Mouse (Mus musculus): ENCODE measurements around the gene Celf2.
A peak's percentile ranks its signal among the peaks of the same experiment; 100 is the strongest.
"Not testable (repeated sequence)": the region's sequence is repeated elsewhere in the genome, so short reads cannot be mapped to it uniquely, and the experiment has no call there.

Gene Celf2

DNA sequence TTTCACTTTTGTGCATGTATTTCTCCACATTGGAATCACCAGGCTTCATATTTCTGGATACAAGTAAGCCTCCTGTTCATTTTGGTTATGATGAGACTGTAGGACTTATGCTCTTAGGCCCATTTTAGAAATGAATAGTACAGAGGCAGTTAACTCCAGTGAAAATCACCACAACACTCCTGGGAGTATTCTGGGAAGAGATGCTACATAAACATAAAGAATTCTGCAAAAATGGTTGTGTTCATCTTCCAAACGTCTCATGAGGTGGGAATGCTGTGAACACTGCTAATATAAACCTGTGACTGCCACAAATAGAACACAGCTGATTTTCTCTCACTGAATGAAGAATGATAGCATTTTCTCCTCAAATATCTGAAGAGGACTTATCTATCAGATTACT is 130.6 kb downstream of the Celf2 start:
- no peak for DNase-seq

DNA sequence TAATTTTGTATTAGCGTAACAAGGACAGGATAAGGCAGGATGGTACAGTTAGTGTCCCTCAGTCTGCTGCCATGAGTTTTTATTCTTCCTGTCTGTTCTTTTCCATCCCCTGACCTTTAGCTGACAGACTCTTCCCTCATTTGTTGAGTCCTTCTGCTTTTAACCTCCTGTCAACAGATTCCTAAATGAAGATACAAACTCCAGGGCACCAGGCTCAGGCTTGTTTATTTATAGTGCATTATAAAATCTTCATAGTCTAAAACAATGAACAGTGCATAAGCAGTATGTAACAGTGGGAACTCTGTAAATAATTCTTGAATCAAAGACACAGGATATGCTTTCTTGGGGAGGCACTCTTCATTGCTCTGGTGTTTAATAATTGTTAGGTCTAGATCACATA is 131.5 kb downstream of the Celf2 start:
- no peak for DNase-seq

DNA sequence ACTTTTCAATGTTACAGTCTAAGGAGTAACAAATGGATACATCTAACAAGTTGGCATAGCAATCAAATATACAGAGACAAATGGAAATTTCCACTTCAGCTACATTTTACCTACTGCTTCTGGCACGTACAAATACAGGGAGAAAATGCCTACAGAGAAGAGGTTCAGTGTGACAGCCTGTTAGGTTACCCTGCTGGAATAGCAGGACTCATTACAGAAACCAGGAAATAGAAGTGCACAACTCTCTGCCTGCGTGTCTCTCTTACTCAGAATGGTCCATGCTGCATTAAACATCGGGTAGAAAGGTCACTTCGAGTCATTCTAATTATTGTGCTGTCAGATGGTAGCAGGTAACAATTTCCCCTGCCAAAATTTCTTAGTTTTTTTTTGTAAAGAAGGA is 141.6 kb downstream of the Celf2 start:
- peak; percentile 5 for DNase-seq

GRCm38 (mm10) chr2:7359557-7359956 is 149.8 kb downstream of the Celf2 start:
- peak; percentile 9 for DNase-seq

DNA sequence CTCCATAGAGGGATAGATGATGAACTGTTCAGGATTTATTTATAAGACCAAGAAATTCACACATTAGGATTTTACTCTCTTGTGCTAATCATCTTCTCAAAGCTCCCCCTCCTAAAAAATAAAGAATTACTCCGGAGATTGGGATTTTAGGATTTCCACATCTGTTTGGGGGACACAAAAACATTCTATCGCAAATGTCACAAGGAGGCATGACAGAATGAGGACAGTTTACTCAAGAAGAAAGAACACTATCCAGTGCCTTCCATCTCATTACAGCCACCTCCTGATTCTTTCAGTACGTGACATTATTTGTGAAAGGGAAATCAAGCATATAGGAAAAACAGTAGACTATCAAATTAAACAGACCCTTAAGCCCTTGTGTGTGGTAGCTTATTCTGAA is 150.5 kb downstream of the Celf2 start:
- no peak for DNase-seq

DNA sequence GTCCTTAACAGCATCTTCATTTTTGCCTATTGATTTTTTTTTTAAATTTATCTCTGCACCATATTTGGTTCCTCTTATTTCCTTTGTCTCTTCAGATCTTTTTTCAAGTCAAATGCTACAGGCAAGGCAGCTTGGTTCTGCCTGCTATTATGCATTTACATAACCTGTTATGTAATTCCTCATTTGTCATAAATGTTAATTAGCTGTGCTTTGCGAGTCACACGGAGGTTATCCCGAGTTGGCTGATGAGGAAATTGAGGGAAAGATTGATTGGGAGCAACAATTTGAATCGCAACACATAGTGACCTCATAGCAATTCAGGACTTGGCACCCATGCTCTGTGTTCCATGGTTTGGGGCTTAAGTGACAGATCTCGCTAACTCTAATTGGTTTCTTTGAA is 158.1 kb downstream of the Celf2 start:
- no peak for DNase-seq

- no peak for DNase-seq
These were observed 162.5 kb downstream of the Celf2 start for GRCm38 (mm10) chr2:7346703-7347461.

DNA sequence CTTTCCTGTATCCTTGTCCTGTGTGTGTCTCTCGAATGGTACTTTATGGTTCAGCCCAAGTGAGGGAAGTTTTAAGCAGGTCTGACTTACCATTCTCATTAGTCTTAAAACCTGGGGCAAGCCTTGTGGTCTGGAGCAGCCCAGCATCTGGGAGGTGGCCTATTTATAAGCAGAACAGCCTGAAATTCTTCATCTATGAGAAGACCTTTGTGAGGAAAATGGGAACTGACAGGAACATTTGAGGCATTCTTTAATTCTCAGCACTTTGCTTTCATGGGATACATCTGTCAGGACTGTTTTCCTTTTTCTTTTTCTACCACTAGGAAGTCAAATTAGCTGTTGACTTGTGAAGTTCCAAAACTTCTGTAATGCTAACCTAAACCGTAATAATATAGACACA is 164.4 kb downstream of the Celf2 start:
- DNase-seq: no peak

DNA sequence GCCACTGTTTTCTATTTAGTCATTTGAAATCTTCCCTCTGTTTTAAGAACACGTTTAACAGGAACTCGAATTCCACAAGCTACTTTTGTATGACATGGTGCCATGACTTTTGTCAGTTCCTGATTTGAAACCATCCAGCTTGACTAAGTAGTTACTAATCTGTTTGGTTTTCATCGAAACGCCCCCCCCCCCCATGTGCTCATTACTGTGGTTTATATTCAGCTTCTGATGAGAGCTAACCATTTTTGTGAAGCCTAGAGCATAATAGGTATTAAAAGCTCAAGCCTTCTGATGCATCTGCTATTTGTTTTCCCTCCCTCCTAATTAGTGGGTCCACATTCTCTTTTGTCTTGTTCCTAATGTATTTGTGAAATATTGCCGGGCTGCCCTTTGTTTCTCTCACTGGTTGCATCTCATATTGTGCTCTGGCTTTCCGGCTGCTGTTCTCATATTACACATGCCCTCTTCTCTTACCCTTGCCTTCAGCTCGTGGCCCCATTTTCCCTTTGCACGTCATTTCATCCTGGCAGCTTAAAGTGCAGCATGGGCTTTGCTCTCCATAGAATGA is 166.4 kb downstream of the Celf2 start:
- no peak for DNase-seq

GRCm38 (mm10) chr2:7334846-7335245 is 174.5 kb downstream of the Celf2 start:
- DNase-seq: no peak

DNA sequence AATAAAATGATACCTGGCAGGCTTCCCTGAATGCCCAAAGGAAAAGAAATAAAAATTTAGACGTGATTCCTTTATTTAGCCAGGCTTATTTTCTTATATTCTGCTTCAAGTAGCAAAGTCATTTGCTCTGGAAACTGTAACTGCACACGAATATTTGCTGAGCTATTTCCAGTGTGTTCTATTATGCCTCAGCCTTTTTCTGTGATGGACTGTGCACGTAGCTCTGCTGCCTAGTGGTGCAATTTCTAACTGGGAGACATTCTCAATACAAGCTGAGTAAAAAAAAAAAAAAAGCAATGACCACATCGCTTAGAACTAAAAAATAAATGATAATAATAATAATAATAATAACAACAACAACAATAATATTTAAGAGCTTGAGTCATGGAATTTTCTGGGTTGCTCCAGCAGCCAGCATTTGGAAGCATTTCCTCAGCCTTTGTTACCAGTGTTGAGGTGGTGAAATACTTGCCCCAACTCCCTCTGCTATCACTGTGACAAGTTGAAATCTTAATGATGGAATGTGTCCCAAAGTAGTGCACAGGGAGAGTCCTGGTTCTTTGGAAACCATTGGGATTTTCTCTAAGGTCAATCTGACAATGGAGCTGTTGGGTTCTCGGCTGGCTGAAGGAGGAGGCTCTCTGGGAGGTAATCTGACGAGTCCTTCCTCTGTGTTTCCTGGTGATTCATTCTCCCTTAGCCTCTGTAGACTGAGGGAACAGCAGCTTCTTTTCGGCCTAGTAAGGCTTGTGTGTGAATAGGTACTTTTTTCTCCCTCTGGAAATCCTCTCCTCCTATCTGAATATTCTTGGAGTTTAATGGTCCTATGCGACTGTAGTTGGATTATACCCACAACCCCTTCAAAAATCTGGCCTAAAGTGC is 181.1 kb downstream of the Celf2 start:
- no peak for DNase-seq

DNA sequence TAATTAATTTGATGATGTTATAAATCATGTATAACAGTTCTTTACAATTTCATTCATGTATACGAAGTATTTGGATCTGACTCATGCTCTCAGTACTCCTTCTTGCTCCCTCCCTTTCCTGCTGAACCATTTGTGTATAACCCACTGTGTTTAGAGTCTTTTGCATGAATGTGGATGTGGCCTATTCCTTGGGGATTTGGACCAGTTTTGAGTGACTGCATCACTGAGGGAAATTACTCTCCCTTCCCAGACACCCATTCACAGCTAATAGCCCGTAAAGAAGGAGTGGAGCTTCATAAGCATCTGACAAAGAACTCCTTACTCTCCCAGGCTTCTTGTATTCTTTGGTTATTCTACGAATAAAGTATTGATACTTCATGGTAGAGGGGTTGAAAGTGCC is 189.6 kb downstream of the Celf2 start:
- DNase-seq: no peak

DNA sequence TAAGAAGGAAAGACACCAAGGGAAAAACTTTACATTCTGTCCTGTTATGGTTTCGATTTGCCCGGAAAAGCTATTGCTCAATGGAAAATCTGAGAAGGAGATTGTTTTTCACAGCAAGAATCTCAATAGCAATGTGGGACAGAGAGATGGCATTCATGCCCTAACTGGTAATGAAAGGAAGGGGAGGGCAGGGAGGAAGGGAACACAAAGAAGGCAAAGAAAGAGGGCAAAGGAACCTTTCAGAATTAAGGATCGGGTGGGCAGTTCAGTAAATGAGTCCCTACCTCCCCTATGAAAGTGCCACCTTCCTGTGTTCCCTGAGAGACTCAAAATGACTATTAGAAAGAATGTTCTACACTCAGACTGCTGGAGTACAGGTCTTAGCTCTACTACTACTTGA is 197.6 kb downstream of the Celf2 start:
- no peak for DNase-seq

- no peak for DNase-seq
These were observed 198.6 kb downstream of the Celf2 start for GRCm38 (mm10) chr2:7310840-7311182.

DNA sequence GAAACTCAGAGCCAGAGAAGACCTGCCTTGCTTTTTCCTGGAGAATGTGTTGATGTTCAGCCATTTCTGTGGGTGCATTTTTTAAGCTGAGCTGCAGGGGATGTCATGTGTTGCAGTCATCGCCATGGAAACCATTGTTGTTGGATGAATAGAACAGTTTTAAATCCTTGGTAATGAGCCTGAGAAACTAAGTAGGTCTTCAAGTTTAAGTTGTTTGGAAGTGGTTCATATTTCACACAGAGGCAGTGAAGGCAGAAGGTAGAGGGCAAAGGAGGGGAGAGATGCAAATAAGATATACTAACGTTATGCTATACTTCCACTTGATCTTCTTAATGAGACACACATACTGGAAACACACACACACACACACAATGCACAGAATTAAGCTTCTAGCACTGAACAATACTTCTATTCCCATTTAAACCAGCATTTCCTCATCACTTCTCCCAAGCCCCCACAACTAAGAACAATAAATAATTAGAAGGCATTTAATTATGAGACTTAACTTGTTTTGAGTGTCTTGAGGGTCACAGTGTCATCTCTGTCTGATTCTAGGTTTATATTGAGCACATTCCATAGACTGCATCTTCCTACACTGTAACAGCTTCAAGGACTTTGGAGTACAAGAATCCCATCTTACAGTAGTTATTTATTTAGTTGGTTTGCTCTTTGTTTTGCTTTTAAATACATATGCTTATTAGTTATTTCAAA is 199.1 kb downstream of the Celf2 start:
- DNase-seq: no peak

GRCm38 (mm10) chr2:7309324-7309723 is 200.0 kb downstream of the Celf2 start:
- DNase-seq: no peak

- no peak for DNase-seq
These were observed 200.6 kb downstream of the Celf2 start for GRCm38 (mm10) chr2:7308731-7309130.

- no peak for DNase-seq
These were observed 221.9 kb downstream of the Celf2 start for GRCm38 (mm10) chr2:7287434-7287833.

- DNase-seq: peak; percentile 8
These were observed 236.1 kb downstream of the Celf2 start for GRCm38 (mm10) chr2:7273214-7273613.

DNA sequence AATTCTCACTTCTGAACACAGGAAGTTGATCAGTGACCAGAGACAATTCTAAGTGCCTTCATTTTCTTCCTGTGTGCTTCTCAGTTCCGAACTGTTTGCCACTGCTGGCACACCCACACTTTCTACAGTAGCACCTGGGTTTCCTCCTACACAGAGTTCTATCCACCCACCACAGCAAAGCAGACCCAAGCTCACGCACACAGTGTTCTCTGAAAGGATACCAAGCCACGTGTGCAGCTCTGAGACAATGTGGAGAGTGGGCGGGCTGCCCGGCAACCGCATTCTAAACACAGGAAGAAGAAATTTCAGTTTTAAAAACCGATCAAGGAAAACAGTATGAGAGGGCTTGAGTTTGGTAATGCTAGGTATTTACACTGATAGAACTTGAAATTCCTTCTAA is 239.3 kb downstream of the Celf2 start:
- DNase-seq: no peak

- no peak for DNase-seq
These were observed 242.2 kb downstream of the Celf2 start for GRCm38 (mm10) chr2:7267166-7267565.

DNA sequence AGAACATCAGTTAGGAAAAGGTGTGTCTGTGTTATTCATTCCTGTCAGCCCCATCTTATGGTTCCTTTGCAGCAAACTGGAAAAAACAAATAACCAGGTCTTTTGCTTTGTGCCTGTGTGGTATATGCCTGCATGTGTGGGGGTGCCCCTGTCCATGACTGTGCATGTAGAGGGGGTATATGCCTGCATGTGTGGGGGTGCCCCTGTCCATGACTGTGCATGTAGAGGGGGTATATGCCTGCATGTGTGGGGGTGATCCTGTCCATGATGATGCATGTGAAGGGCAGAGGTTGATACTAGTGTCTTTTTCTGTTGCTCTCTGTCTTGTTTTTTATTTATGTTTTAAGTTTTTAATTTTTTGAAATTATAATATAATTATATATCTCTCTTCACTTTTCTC is 246.7 kb downstream of the Celf2 start:
- not testable (repeated sequence) for DNase-seq

GRCm38 (mm10) chr2:7260186-7260585 is 249.2 kb downstream of the Celf2 start:
- DNase-seq: no peak
